Mouse (Mus musculus) embryo, embryonic 9.5 days (tissue): ENCODE results near the gene Prkacb.

ENCODE experiments used
- DNase-seq: peaks from one replicate; pipeline ENCODE4 v3.0.0-alpha.2; 2017; ENCODE audit errors: extremely low spot score

Gene Prkacb

DNA sequence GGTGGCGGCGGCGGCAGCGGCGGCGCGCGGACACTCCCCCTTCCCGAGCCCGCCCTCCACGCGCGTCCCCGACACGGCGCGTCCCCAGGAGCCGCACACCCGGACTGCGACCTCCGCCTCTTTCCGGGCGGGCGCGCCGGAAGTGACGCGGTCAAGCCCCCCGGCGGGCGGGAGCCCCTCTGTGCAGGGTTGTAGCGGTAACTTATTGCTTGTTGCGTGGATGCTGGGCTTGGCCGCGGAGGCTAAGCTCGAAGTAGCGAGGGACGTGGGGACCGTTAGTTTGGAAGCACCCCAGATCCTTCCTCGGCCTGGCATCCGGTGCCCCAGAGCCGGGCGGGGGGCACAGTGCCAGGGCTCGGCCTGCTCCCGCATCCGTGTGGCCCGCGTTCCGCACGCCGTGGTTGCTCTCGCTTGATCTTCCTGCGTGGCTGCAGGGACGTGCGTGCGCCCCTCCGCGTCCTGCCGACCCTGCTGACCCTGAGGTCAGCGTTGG, at the start of gene Prkacb:
Gene Prkacb (minus strand): TSS at position 90 of the 493 bp plus-strand sequence.
- DNase-seq: peak; percentile 91

DNA sequence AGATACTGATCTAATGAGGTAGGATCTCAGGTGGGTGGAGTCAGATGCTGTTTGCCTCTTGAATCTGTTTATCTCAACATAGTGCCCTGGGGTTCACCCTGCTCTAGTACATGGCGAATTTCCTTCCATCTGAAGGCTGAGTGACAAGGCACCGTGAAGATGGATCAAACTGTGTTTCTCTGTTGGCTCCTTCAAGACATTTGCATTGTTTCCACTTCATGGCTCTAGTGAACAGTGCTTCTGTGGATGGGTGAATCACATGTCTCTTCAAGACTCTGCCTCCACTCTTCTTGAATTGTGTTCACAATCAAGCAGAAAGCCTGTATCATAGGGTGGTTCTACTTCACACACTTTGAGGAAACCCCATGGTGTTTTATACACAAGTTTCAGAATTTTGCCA, 47.5 kb upstream of the Prkacb start:
- no peak for DNase-seq

DNA sequence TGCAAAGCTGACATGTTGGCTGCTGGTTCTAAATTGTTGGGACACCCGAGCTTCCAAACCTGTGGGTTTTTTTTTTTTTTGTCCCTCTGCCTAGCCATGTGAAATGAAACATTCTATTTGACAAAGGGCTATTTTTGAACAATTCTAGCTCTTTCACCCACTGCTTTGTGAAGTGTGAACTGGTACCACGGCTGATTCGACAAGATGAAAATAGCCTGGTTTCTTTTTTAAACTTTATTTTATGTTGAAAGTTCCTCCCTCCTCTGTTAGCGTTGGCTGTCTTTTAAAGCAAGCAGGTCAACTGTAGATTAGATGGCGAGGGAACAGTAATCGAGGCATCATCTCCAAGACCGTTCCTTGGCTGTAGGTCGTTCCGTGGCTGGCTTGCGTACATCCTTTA, 44.6 kb upstream of the Prkacb start:
- DNase-seq: no peak

DNA sequence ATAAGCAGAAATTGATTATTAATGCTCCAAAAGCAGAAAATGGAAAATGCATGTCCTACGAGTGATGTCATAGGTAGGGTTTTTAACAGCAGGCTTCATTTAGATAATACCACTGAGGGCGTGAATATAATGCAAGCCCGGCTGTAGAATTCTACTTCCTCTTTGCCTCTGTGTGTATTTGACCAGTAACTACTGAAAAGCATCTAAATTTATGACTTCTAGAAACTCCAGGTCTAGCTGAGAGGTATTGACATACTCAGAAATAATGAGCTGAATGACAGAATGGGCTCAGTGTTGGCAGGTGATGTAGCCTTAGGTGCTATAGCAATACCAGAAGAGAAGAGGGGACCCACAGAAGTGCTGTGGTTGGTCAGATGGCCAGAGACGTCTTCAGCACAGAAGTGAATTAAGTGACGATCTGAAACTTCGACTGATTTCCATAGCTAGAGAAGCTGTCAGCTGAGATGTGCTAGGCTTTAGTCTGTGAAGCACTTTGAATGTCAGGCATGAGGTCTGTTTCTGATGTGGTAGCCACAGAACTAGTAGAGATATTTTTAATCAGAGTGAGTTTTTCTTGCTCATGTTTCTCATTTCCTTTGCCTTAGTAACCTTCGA, 41.8 kb upstream of the Prkacb start:
- no peak for DNase-seq

DNA sequence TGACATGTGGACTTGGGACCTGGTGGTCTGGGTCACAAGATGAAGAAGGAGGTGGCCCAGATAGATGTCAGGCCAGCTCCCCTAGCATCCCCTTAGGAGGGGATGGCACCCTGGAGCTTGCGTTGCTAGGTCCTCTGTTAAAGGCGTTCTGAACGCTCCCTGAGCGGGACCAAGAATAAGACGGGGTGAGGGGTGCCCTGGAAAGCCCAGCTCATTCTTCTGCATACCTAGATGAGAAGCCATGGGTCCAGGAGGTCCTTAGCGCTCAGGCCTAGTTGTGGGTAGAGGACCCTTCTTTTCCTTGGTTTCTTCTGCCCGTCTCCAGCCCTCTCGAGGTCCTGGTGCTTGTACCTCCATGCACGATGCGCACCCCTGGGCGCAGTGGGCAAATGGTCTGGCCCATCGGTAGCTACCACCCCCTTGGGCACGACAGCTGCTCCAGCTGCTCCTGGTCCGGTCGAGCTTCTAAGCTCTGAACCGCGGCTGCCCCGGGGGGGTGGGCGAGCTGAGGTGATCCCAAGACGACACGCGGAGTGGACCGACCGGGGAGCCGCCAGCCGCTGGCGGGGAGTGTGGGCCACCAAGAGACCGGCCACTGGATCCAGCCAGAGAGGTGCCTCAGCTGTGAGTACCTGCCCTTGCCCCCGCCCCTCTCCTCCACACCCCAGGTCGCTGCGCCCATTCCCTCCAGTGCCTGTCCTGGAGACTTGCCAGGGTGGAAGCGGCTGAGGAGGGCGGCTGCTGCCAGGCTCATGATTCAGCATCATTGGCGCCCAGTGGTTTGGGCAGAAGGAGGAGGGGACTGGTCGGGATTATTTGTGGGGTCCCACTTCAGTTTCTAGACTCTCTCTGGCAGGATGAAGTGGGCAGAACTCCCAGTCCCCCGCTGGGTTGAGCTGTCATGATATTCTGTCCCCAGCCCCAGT, 39.4 kb upstream of the Prkacb start, which contains the start of gene Ttll7:
Gene Ttll7 (plus strand): TSS at position 402 of the 926 bp plus-strand sequence.
- DNase-seq: peak; percentile 89

DNA sequence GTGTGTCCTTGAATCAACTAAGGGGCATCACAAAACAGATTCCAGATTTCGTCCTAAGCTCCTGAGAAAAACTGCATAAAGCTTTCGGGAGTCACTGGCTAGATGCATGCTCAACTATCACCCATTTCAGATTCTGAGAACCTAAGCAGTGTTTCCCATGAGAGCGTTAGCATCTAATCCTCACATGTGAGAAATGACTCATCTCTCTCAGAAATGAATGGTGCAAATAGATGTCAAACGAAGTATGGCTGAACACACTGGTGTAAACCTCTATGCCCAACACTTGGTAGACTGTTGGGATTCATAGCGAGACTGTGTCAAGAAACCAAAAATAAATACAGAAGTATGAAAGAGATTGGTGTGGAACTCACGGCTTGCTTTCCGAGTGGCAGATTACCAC, 36.6 kb upstream of the Prkacb start:
- no peak for DNase-seq

DNA sequence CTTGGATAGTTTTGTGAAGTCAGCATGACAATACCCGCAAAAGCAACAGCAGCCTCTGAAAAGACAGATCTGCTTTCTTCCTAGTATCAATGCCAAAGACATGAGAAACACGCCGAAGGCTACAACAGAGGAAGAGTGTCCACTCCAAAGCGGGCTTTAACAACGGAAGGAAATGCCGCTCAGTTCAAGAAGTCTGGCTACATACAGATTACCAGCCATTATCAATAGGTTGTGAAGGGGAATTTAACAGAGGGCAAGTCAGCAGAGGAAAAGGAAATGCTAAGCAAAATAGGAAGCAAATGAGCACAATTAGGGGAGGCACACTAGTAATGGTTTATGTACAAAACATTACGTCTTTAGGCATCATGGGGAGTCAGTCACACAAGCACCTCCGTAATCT, 35.3 kb upstream of the Prkacb start:
- no peak for DNase-seq

DNA sequence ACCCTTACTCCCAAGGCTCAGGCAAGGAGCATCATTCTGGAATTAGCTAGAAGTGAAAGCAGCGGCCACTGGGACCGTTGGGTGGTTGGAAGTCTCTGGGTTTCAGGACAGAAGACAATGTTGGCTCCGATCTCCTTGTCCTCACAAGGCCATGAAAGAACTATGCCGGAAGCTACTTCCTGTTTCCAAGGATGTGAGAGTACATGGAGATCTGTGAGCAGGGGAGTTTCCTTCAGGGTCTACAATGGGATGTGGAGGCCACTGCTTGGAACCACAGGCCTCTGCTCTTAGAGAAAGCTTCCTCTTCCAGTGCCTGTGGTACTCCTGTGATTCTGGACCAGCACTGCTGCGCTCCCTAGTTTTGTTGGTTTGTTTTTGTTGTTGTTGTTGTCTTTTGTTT, 33.4 kb upstream of the Prkacb start:
- DNase-seq: no peak

DNA sequence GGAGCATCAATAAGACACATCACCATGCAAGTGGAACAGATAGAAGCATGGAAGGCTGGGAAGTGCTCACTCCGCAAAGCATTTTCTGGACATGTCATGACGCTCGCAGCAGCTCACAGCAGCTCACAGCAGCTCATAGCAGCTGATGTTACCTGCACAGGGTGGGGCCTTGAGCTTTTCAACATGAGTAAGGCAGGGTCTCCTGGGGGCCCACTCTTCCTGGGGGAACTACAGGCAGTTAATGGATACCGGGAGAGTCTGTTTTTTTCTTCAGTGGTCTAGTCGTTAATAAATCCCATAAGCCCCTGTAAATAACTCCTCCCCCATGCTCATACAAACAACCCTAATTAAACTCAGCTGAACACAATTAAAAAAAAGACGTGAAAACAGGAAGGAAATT, 30.7 kb upstream of the Prkacb start:
- DNase-seq: no peak

DNA sequence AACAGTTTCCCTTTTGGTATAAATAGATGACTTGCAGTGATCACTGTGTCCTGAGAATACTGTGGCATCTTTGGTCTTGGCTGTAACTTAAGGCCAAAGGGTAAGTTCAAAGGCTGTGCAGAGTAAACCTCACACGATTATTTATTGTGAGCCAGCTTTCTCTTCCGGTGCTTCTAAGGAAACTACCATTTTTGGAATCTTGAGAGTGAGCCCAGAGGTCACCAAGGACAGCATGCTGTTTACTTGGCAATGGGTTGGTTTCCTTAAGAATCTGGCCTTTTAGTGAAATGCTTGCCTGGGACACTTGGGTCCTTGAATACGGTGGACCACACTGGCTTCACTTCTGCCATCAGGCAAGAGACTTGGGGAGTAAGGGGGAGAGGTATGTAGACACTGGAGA, 30.0 kb upstream of the Prkacb start:
- DNase-seq: no peak

DNA sequence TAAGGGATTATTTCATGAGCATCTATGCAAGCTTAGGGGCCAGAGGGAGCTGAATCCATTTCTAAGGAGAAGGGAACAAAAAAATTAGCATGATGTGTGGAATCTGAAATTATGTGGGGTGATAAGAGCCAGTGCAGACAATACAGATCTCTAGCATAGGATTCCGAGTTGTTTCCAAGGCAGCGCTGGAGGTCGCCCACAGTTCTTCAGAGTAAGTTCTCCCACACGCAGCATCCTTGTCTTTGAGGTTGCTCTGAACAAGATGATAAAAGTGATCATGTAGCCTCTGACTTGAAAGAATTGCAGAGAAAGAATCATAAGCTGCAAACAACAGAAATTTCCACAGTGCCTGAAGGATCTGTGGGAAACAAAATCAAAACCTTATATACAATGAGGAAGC, 7.9 kb upstream of the Prkacb start:
- DNase-seq: no peak

DNA sequence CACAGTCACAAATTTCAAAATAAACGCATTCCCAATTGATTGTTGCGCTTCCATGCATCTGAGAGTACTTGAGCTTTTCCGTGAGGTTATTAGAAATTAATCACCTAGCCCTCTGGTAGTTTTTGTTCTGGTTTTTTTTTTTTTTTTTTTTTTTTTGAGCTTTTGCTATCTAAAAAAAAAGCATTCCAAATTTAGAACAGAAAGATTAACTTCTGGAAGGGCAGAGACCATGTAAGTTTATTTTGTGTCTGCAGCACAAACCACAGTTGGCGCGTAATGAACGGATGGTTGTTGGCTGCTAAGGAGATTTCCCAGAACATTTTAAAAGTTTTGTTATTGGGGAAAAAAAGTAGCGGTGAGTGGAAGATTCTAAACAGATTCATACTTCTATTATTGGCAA, 834 bp upstream of the Prkacb start:
- DNase-seq: no peak

DNA sequence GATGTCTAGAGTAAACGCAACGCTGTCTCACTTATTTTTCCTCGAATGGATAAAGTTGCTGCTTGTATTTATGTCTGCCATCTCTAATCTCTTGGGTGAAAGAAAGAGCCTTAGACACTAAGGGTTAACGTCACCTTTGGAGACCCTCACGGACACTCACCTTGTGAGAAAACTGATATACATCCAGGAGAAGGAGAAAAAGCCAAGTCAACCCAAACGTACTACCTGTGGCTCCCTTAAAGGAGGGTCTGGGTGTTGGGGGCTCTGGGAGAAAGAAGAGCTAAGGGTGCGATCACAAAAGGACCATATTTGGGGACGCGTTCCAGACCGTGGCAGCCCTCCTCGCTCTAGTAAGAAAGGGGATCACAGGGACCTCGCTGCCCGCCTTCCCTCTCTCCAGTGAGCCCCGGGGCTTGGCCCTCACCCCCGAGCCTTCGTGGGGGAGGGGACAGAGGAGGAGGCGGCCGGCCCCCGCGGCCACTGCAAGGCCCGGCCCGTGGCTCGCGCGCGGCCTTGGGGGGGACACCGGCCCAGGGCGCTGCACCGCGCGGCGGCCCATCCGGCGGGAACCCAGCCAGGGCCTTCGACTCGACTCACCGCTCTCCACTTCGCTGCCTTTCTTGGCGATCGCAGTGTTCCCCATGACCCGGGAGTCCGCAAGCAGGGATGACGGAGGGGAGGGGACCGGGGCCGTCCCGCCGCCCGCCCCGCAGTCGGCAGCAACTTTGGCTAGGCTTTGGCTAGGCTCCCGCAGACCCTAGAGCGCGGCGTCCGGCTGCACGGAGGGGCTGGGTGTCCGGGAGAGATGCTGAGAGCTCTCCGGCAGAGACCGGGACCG, 530 bp downstream of the Prkacb start:
- no peak for DNase-seq

DNA sequence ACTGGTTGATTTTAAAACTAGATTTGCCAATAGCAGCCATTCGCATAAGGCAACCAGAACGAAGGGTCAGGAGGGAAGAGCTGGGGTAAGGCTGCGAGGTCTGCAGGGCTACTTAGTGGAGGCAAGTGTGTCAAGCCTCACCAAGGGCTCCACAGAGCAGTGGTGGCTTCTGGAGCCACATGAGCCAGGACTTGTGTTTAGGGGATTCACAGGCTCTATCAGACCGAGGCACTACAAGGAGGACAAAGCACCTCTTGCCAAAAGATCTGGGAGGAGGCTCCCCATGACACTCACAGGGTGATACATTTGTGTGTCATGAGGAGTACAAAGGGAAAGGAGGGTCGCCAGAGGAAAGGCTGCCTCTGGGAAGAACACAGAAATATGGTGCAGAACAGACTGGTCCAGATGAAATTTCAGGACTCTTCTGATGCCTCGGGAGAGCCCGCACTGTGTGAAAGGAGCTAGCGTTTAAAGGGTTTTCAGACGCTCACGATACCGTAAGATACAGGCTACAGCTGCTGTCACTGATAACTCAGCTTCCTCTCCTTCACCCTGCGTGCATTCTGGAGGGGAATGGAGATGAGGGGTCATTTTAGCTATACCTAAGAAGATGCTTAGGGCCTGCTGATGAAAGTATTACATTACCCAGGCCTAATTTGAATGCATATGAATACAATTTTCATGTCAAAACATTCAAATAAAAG, 19.1 kb downstream of the Prkacb start:
- DNase-seq: no peak

DNA sequence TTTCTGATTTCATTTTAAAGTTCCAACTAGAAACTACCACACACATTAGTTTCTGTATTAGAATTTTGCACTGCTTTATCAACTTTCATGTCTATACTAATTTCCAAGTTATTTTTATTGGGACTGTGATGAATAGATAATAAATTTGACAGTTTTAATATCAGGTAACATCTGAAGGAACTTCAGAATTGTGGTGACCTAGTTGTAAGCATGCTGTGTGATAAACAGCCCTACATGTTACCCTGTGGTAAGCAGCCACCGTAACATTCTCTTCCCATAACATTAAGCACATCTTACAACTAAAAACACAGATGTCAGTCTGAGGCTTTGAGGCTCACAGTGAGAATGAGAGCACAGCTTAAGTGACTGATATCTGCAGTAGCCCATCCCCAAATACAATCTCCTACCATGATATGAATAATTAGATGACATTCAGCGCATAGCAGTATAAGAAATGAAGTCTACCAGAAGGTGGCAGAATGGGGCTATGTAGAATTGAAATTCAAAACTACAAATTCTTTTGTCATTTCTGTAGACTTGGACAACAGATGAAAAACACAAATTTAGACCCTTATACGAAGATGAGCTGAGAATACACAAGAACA, 20.5 kb downstream of the Prkacb start:
- no peak for DNase-seq

DNA sequence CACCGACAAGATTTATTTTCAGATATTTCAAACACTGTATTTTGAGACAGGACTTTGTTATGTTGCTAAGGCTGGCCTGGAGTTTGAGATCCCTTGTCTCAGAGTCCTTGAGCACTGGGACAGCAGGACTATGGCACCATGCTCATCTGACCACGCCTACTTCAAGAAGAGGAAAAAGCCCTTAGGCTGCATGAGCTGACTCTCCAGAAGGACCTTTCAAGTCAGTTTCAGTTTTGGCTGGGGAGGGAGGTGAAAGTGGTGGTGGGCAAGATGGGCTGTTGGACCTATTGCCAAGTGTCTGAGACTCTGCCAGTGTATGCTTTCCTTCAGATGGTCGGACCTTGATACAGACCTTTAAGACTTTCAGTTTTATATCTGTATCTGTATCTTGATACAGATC, 28.6 kb downstream of the Prkacb start:
- no peak for DNase-seq

DNA sequence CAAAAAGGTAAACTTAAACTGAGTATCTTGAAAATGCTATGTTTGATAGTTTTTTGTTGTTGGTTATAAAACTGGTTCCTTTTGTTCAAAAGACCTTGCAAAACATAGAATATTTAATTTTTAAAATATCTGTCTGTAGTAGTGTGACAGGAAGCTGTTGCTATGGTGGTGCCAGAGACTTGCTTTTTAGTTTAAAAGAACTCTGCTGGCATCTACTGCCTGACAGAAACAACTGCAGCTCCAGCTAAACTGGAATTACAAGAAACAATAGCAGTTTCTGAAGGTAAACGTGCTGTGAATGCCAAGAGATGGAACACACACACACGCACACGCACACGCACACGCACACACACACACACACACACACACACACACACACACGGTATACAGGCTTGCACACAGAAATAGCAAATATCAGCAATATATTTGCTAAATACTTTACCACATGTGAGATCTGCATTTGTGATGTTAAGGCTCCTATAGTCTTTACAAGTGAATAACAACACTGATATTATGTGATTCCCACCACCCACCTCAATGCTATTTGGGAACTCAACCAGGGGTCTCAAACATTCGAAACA, 29.1 kb downstream of the Prkacb start:
- no peak for DNase-seq

DNA sequence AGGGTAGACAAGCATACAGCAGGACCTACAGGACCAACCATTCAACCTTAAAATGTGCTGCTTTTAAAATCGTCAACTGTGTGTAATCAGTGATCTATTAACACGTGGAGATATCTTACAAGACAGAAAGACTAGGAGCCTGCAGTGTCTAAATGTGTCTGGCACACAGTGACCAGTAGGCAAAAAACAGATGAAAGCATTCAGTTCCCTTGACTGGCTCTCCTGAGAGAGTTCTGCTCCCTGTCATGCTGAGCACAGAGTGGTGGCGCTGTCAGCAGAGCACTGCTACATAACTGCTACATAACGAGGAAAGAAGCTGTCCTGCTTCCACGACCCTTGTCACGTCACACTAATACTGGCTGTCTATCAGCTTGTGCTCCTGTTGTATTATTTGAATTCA, 30.2 kb downstream of the Prkacb start:
- DNase-seq: peak; percentile 8

DNA sequence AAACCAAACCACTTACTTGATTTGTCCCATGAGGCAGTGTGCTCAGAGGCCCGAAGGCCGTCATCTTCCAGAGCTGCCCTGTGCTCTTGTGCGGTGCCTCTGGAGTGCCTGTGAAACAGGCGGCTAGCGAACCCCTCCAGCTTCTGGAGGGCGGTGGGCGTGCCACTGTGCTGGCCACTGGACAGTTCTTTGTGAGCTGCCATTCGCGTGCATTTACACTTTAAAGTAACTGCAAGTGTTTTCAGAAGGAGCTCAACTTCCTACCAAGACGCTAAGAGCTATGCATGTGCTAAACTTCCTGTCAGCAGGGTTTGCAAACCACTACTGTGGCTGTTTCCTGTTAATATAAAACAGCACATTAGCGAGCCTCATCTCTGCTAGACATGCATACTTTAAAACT, 31.7 kb downstream of the Prkacb start:
- DNase-seq: peak; percentile 16

DNA sequence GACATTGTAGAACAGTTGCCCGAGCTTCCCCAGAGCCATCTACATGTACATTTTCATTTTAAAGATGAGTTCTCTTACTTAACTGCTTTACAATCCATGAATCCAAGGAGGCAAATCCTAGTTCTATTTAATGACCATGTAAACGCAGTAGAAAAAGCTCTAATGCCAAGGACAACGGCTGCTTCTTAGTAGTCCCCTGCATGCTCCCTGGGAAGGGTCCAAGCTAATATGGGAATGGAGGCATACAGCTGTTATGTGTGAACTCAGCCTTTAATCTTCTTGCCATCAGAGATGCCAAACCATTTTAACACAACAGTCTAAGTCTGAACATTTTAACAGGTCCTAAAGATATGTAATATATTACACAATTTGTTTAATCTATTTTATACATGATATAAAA, 32.5 kb downstream of the Prkacb start:
- DNase-seq: no peak

DNA sequence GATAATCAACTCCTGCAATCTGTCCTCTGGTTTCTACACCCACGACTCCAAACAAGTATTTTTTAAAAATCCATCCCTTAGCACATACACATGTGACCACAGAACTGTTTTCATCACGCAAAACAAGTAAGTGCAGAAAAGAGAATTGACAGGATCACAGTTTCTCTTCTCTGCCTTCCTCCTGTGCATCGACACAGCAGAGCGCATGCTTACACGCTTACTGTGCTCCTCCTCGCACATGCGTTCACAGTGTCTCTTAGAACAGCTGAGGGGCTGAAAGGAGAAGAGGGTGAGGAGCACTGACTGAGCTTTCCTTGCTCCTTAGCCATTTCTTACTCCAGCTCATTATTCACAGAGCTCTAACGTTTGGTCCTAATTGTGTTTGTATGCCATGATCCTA, 33.9 kb downstream of the Prkacb start:
- DNase-seq: no peak
